Mouse (Mus musculus): ENCODE measurements around the gene Scnn1g. TPM values are rescaled to one million over a fixed set of nuclear protein-coding genes. Genes with fewer than 3 reads are reported as not detected.

Scnn1g gene
- polyA plus RNA-seq, 1 experiment from 2014 or later = 1.8 TPM

DNA sequence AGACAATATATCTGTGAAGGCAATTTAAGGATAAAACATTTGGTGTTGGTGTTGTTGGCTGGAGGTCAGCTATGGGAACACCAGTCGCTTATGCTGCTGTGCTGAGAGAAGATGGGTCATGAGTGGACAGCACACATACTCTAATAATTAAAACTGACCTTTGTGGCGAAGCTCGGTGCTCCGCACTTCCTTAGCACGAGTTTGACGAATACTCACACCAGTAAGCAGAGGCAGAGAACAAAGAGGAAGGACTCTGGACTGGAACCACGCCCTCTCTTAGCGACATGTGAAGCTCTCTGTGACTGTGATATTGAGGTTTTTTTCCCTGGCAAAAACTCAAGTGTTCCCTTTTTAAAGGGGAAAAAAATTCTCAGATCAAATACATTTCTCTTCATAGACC lies 20.5 kb downstream of the Scnn1g start:
- no peaks in the 10 kb centered on the region for H3K27me3 ChIP-seq (ENCODE audit: control insufficient read depth, insufficient read depth, low read length)
- no peaks in the 10 kb centered on the region for H3K4me1 ChIP-seq (ENCODE audit: control insufficient read depth, insufficient read depth, low read length)
- no peak overlapping the region for H3K4me2 ChIP-seq (ENCODE audit: low read depth, low read length)
- WGBS = 51% methylated on average over 8 of the region's 8 CpGs
- no peak for ATAC-seq (ENCODE audit: insufficient read depth, low FRiP score)
- no peak overlapping the region for H3K9ac ChIP-seq (ENCODE audit: low read length)
- H3K4me3 ChIP-seq (replicated peaks; ENCODE audit: low read length) = no peak overlapping the region
- no peaks in the 10 kb centered on the region for H3K9me3 ChIP-seq (replicated peaks; ENCODE audit: control insufficient read depth, low read length)
- H3K36me3 ChIP-seq (ENCODE audit: control insufficient read depth, insufficient read depth, low read length) = no peaks in the 10 kb centered on the region
- H3K27ac ChIP-seq (ENCODE audit: low read length) = no peak overlapping the region

DNA sequence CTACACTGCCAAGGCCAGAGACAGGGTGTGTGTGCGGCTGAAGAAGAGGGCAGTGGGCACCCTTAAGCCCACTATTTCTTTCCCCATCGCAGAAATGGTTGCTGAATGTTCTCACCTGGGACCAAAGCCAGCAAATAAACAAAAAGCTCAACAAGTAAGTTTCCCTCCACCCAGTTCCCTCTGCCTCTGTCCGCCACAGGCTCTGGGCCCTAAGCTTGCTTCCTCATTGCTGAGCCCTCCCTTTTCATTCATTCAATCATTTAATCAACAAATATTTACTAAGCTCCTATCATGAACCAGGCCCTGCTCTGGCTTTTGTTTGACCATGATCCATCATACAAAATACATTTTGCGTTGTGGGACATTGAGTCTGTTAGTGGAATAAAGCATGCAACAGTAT lies 29.0 kb downstream of the Scnn1g start:
- Histone ChIP-seq H3K9me3 (replicated peaks; ENCODE audit: control insufficient read depth, low read length) (no peaks in the 10 kb centered on the region), H3K36me3 (ENCODE audit: control insufficient read depth, insufficient read depth, low read length) (no peaks in the 10 kb centered on the region), H3K4me3 (replicated peaks; ENCODE audit: low read length) (no peak overlapping the region), H3K9ac (ENCODE audit: low read length) (no peak overlapping the region), H3K27me3 (ENCODE audit: control insufficient read depth, insufficient read depth, low read length) (no peaks in the 10 kb centered on the region), H3K4me1 (ENCODE audit: control insufficient read depth, insufficient read depth, low read length) (no peaks in the 10 kb centered on the region), H3K27ac (ENCODE audit: low read length) (peak overlapping the region; percentile 66), H3K4me2 (ENCODE audit: low read depth, low read length) (no peak overlapping the region)
- ATAC-seq (ENCODE audit: insufficient read depth, low FRiP score) = peak; percentile 63; the same call in 1 of the 2 replicates
- 60% methylated on average over 4 of the region's 4 CpGs for WGBS

DNA sequence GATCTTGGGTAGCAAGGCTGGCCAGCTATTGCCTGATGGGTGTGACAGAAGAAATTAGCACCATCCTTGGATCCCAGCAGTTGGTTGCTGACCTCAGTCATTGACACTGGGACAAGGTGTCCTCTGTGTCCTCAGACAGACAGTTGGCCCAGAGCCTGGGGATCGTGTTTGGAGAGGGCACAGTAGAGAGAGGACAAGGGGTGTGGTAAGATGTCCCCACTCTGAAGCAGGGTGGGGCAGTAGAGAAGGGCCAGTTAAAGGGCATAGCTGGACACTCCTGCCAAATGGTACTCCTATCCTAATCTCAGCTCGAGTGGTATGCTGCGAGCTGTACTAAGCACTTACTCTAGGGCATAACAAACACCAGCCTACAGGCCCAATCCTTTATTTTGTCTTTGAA lies 33.6 kb downstream of the Scnn1g start:
- H3K4me2 ChIP-seq (ENCODE audit: low read depth, low read length) = no peak overlapping the region
- H3K27ac ChIP-seq (ENCODE audit: low read length) = no peak overlapping the region
- H3K36me3 ChIP-seq (ENCODE audit: control insufficient read depth, insufficient read depth, low read length) = no peaks in the 10 kb centered on the region
- no peaks in the 10 kb centered on the region for H3K9me3 ChIP-seq (replicated peaks; ENCODE audit: control insufficient read depth, low read length)
- 61% methylated on average over 3 of the region's 3 CpGs for WGBS
- H3K27me3 ChIP-seq (ENCODE audit: control insufficient read depth, insufficient read depth, low read length) = no peaks in the 10 kb centered on the region
- no peaks in the 10 kb centered on the region for H3K4me1 ChIP-seq (ENCODE audit: control insufficient read depth, insufficient read depth, low read length)
- ATAC-seq (ENCODE audit: insufficient read depth, low FRiP score) = no peak
- H3K9ac ChIP-seq (ENCODE audit: low read length) = no peak overlapping the region
- H3K4me3 ChIP-seq (replicated peaks; ENCODE audit: low read length) = no peak overlapping the region

DNA sequence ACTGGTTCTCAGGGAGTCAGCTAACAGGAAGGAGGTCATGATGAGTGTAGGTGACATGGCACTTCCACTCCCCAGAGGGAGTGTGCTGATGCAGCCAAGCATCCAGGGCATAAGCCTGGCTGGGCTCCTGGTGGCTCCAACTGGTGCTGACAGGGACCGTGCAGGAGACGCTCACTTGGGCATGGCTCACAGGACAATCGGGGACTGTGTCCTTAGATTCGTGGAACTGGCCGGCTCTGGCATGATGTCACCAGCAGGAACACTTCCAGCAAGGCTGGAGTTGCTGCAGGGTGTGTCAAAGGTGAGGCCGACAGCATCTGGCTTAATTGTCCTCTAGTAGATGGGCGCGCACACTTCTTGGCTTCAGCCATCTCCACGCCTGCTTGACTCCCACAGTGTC lies 34.7 kb downstream of the Scnn1g start:
- no peak for ATAC-seq (ENCODE audit: insufficient read depth, low FRiP score)
- Histone ChIP-seq H3K4me2 (ENCODE audit: low read depth, low read length) (no peak overlapping the region), H3K4me3 (replicated peaks; ENCODE audit: low read length) (no peak overlapping the region), H3K4me1 (ENCODE audit: control insufficient read depth, insufficient read depth, low read length) (no peaks in the 10 kb centered on the region), H3K36me3 (ENCODE audit: control insufficient read depth, insufficient read depth, low read length) (no peaks in the 10 kb centered on the region), H3K9me3 (replicated peaks; ENCODE audit: control insufficient read depth, low read length) (no peaks in the 10 kb centered on the region), H3K27me3 (ENCODE audit: control insufficient read depth, insufficient read depth, low read length) (no peaks in the 10 kb centered on the region), H3K9ac (ENCODE audit: low read length) (no peak overlapping the region), H3K27ac (ENCODE audit: low read length) (no peak overlapping the region)
- 73% methylated on average over 9 of the region's 9 CpGs for WGBS

DNA sequence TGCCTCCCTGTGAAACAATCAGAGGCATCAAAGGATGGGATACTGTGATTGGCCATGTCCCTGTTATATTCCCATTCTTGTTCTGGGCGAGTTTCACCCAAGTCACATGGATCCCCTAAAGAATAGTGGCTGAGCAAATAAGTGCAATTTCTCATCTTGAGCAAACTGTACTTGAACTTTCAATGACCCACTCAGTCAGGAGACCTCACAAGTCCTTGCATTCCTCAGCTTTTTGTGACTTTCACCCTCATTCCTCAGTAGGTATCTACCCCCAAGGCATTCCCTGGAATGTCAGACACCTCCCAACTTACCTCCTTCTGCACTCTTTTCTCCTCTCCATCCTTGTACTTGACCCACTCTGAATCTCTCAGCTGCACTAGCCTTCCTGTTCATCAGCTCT lies 44.3 kb downstream of the Scnn1g start:
- H3K27ac ChIP-seq (ENCODE audit: low read length) = no peak overlapping the region; the same call in 1 of the 2 replicates
- no peaks in the 10 kb centered on the region for H3K9me3 ChIP-seq (replicated peaks; ENCODE audit: control insufficient read depth, low read length)
- H3K4me1 ChIP-seq (ENCODE audit: control insufficient read depth, insufficient read depth, low read length) = no peaks in the 10 kb centered on the region; the same call in 1 of the 2 replicates
- no peaks in the 10 kb centered on the region for H3K27me3 ChIP-seq (ENCODE audit: control insufficient read depth, insufficient read depth, low read length)
- H3K9ac ChIP-seq (ENCODE audit: low read length) = no peak overlapping the region
- H3K4me3 ChIP-seq (replicated peaks; ENCODE audit: low read length) = no peak overlapping the region
- no peak for ATAC-seq (ENCODE audit: insufficient read depth, low FRiP score)
- no peak overlapping the region for H3K4me2 ChIP-seq (ENCODE audit: low read depth, low read length)
- no peaks in the 10 kb centered on the region for H3K36me3 ChIP-seq (ENCODE audit: control insufficient read depth, insufficient read depth, low read length)
- WGBS = 32% methylated on average over 1 of the region's 1 CpGs

DNA sequence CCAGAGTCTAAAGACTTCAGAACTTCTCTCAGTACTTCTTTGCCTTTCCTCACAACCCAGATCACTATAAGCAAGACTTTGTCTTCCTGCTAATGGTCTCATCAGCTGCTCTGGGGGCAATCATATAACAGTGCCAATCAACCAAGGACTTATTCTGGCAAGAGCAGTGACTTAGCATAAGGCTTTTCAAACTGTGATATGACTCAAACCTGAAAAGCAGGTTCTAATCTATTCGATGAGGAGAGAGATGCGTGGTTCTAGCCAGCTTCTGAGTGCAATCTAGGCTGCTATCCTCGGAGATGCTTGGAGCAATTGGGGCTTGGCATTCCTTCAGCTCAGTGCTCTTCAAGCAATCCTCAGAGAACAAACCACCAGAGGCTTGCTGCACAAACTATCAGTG lies 44.7 kb downstream of the Scnn1g start:
- H3K4me1 ChIP-seq (ENCODE audit: control insufficient read depth, insufficient read depth, low read length) = no peaks in the 10 kb centered on the region; the same call in 1 of the 2 replicates
- ATAC-seq (ENCODE audit: insufficient read depth, low FRiP score) = no peak
- H3K27ac ChIP-seq (ENCODE audit: low read length) = no peak overlapping the region
- WGBS = 67% methylated on average over 3 of the region's 3 CpGs
- no peak overlapping the region for H3K9ac ChIP-seq (ENCODE audit: low read length)
- H3K9me3 ChIP-seq (replicated peaks; ENCODE audit: control insufficient read depth, low read length) = no peaks in the 10 kb centered on the region
- H3K27me3 ChIP-seq (ENCODE audit: control insufficient read depth, insufficient read depth, low read length) = no peaks in the 10 kb centered on the region
- no peak overlapping the region for H3K4me2 ChIP-seq (ENCODE audit: low read depth, low read length)
- H3K36me3 ChIP-seq (ENCODE audit: control insufficient read depth, insufficient read depth, low read length) = no peaks in the 10 kb centered on the region
- H3K4me3 ChIP-seq (replicated peaks; ENCODE audit: low read length) = no peak overlapping the region

DNA sequence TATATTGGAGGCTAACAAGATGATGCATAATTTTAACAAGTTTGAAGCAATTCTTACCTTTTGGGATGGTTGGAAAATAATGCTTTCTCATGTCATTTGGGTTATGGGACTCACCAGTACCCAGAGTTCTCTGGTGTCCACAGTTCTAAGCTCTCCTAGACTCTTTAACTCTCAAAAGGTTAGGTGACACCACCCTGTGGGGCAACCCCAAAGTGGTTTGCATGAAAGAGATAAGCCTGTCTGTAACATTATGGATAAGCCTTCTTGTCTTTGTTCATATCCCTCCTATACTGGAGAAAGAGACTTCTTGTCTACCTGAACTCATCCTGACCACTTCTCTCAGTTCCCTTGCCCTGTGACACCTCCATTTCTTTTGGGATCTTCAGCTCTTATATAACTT lies 45.1 kb downstream of the Scnn1g start:
- H3K9ac ChIP-seq (ENCODE audit: low read length) = no peak overlapping the region
- H3K36me3 ChIP-seq (ENCODE audit: control insufficient read depth, insufficient read depth, low read length) = no peaks in the 10 kb centered on the region
- H3K4me3 ChIP-seq (replicated peaks; ENCODE audit: low read length) = no peak overlapping the region
- no peaks in the 10 kb centered on the region; the same call in 1 of the 2 replicates for H3K4me1 ChIP-seq (ENCODE audit: control insufficient read depth, insufficient read depth, low read length)
- H3K4me2 ChIP-seq (ENCODE audit: low read depth, low read length) = no peak overlapping the region
- no peak overlapping the region for H3K27ac ChIP-seq (ENCODE audit: low read length)
- H3K27me3 ChIP-seq (ENCODE audit: control insufficient read depth, insufficient read depth, low read length) = no peaks in the 10 kb centered on the region
- ATAC-seq (ENCODE audit: insufficient read depth, low FRiP score) = no peak
- no peaks in the 10 kb centered on the region for H3K9me3 ChIP-seq (replicated peaks; ENCODE audit: control insufficient read depth, low read length)

DNA sequence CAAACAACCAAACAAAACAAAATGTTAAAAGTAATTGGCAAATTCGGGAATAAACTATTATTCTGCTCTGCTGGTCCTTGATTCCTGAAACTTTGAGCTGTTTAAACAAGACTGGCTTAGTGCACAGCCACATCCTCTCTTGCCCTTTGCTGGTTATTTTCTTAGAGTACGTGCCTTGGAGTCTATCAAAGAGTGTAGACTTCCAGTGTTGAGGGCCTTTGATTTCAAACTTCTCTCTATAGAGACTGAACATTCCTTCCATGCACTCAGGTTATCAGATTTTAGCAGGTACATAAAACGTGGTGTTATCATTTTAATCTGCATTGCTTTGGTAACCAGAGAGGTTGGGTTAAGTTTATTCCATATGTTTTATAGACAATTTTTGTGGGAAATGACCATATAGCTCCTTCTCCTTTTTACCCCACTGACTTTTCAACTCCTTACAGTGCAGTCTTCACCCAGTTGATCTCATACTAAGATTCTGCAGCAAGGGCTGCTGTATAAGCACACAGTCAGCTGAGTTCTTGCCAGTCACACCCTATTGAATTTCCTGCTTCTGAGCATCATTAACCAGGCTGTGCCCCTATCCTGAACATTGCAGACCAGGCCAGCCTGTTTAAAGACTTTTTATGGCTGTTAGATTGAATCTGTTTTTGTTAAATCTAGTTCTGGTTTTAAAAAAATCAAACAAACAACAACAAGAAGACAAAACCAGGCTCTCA lies 48.1 kb downstream of the Scnn1g start:
- no peaks in the 10 kb centered on the region for H3K36me3 ChIP-seq (ENCODE audit: control insufficient read depth, insufficient read depth, low read length)
- no peaks in the 10 kb centered on the region for H3K27me3 ChIP-seq (ENCODE audit: control insufficient read depth, insufficient read depth, low read length)
- no peaks in the 10 kb centered on the region; the same call in 1 of the 2 replicates for H3K4me1 ChIP-seq (ENCODE audit: control insufficient read depth, insufficient read depth, low read length)
- no peak for ATAC-seq (ENCODE audit: insufficient read depth, low FRiP score)
- no peak overlapping the region for H3K27ac ChIP-seq (ENCODE audit: low read length)
- H3K4me3 ChIP-seq (replicated peaks; ENCODE audit: low read length) = no peak overlapping the region
- no peak overlapping the region for H3K9ac ChIP-seq (ENCODE audit: low read length)
- WGBS = 59% methylated on average over 3 of the region's 3 CpGs
- H3K9me3 ChIP-seq (replicated peaks; ENCODE audit: control insufficient read depth, low read length) = no peaks in the 10 kb centered on the region
- H3K4me2 ChIP-seq (ENCODE audit: low read depth, low read length) = no peak overlapping the region

DNA sequence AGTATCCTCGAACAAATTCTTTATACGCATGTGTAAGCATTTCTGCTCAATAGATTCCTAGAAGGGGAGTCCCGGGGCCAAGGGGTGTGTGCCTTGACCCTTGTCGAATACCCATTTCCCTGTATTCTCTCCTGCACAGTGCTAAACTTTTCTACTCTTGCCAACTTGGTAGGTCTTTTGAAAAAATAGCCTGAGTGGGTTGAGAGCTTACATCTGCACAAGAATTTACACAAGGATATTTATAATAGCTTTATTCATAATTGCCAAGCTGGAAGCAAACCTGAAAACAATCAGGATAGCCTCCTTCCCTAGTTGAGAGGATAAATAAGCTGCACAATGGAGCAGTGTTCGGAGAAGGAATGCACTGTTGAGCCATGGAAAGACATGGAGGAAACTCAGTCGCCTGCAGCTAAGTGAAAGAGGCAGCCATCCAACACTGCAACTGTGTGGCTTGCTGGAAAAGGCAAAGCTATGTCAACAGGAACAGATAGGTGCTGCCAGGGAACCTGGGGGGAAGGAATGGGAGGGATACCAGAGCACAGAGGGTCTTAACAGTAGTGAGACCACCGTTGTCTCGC lies 51.5 kb downstream of the Scnn1g start:
- H3K4me1 ChIP-seq (ENCODE audit: control insufficient read depth, insufficient read depth, low read length) = no peaks in the 10 kb centered on the region
- H3K4me3 ChIP-seq (replicated peaks; ENCODE audit: low read length) = no peak overlapping the region
- no peak overlapping the region for H3K9ac ChIP-seq (ENCODE audit: low read length)
- ATAC-seq (ENCODE audit: insufficient read depth, low FRiP score) = no peak
- H3K4me2 ChIP-seq (ENCODE audit: low read depth, low read length) = no peak overlapping the region
- H3K9me3 ChIP-seq (replicated peaks; ENCODE audit: control insufficient read depth, low read length) = no peaks in the 10 kb centered on the region
- 72% methylated on average over 8 of the region's 8 CpGs for WGBS
- no peak overlapping the region for H3K27ac ChIP-seq (ENCODE audit: low read length)
- H3K27me3 ChIP-seq (ENCODE audit: control insufficient read depth, insufficient read depth, low read length) = no peaks in the 10 kb centered on the region
- no peaks in the 10 kb centered on the region for H3K36me3 ChIP-seq (ENCODE audit: control insufficient read depth, insufficient read depth, low read length)

Data from stomach, embryonic 16.5 days (tissue).